Mouse (Mus musculus) 3134 (cell line): ENCODE measurements at regions not wholly inside any gene's neighbourhood (a gene's known extent, or its start where the extent isn't known, plus 50 kb on each side); places are given as distances from the start of the nearest gene placed in this dataset.

Source experiments
- DNase-seq: peaks from one replicate; pipeline ENCODE4 v3.0.0-alpha.2; 2011; ENCODE audit warnings: low spot score; ENCODE audit not compliant: insufficient read length; ENCODE audit errors: extremely low read depth

DNA sequence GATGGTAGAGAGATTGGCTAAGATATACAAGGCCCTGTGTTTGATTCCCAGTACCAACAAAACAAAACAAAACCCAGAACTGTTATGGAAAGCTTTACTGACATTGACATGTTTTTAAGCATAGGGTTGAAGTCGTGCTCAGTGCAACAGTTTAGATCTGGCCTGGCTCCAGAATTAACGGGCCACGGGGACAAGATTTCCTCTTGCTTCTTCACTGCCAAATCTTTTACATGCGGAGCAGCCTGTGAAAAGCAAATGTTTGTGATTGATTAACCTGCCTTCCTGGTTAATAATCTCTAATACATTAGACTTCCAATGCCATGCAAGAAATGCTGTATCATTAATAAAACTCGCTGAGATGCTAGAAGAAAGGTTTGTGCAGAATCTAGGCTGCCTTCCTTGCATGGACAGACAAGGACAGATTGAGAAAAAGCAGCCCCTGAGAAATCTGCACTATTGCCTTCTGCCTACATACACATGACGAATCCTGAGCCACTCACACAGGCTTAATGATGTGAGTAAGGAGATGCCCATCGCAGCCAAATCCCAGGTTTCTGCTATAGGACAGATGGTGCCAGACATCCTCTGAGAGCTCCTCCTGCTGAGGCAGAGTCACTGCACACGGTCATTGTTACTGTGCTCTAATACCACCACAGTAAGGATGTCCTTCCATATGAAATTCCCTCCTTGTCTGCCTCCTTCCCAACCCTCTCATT, 697.2 kb upstream of the Tmem132c start:
- DNase-seq = no peak

DNA sequence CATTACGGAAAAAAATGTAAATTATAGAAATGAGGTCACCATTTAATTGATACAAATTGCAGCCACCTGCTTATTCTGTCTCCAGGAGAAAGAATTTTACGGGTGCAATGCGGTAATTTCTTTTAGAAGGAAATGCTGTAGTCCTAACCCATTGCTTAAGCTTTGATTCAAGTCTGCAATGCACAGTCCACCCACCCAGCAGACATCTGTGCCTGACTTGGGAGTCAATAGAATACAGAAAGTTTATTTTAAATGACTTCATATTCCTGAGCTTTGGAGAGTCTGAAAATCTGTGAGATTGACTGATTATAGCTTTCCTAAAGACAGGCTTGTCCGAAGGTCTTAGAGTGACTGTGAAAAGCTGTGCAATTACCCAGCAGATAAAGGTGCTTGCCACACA, 693.8 kb upstream of the Tmem132c start:
- no peak for DNase-seq

DNA sequence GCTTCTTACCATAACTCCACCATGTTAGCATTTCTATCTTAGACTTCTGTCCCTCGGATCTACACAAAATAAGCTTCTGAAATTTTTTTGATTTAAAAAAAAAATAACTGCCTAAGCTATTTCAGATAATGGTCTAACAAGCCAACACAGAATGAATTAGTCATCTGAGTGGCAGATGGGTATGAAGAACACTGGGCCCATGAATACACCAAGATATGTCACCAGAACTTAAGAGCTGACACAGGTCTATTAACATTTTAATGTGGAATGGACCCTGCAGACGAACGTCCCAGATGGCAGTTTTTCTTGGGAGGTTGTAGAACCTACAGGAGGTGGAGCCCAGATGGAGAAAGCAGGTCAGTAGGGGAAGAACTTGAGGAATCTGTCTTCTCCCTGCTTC, 689.9 kb upstream of the Tmem132c start:
- DNase-seq = no peak

DNA sequence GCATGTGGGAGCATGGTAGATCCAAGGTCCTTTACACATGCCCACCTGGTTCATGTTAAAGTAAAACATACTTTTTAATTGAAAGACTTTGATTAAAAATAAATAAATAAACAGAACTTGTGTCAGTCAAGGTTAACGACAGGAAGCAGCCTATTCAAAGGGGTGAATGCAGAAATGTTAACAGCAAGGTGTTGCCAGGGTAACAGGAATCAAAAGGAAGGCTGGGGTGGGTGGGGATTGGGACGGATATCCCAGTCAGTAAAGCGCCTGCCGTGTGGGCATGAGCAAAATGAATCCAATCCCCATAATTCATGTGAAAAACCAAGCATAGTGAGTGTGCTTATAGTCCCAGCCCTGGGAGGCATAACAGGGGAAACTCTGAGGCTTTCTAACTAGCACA, 682.6 kb upstream of the Tmem132c start:
- DNase-seq = no peak

DNA sequence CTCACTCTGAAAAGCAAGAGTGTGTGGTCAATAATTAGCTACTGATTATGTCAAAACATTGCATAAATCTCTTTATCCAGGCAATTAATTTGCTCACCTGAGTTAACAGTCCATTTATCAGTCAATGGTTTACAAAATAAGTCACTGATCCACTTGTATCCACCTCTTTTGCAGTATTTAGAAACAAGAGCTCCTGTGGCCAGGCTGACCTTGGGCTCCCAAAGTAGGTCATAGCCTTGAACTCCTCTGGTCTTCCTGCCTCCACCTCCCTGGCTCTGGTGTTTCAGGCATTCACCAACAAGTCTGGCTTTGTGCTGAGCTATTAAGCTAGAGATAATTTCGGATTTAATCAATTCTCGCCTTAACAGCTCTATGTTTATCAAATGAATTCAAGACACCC, 675.8 kb upstream of the Tmem132c start:
- DNase-seq = no peak

DNA sequence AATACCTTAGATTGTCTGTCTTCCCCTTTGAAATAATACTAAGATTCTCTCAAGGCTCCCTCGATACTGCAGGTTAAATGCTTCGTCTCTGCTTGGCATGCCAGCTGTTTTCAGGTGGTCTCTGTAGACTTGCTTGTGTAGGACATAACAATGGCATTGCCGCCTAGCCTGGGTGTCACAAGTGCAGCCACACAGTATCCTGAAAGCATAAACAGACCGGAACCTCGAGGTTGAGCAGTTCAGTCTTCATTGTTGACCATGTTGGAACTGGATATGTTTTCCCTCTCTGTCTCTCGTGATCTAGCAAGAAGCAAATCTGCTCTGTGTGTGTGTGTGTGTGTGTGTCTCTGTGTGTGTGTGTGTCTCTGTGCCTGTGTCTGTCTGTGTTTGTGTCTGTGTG, 675.4 kb upstream of the Tmem132c start:
- DNase-seq = no peak

DNA sequence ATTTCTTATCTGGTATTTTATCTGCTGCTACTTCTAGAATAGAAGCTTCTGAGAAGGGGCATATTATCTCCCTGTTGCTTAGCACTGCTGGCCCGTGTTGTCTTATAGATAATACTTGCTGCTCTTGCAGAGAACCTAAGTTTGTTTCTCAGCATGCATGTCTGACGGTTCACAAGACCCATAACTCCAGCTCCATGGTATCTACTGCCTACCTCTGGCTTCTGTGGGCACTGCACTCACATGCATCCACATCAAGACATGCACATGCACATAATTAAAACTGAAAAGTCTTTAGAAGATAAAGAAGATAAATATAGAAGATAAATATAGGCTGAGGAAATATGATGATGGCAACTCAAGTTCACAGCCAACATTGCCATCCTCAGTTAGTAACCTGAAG, 667.8 kb upstream of the Tmem132c start:
- no peak for DNase-seq

DNA sequence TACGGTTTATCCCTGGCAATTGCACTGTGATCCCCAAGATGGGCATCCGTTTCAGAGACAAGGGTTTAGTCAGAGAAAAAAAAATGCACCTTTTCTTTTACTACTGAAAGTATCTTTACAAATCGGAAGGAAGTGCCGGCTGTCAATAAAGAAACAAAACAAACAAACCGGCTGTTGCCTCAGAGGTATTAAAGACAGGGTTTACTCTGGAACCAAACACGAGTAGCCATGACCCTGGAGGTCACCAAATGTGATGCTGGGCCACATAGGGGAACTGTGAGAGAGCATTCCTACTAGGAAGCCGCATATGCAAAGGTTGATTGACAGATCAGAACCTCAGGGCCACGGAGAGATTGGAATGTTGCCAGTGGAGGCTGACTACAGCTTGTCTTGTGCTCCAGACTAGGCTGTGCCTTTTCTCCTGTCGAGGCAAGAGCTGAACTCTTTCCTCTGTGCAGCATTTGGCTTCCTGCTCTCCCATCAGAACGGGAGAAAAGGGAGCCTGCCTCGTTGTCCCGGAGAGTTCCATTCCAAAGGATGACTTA, 643.8 kb upstream of the Tmem132c start:
- DNase-seq = no peak

DNA sequence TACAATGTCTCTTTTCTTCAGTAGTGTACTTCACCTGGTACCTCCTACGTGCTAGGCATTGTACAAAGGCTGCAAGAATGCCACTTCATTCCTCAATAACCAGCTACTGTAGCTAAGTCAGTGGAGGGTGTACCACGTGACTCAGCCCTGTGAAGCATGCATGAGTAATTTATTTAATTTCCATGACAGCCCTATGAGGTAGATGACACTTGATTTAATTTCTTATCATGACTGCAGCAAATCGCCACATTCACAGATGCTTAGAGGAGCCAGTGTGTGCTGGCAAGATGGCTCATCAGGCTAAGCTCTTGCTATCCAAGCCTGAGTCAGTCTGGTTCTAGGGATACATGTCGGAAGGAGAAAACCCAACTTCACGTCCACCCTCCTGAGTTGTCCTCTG, 642.0 kb upstream of the Tmem132c start:
- no peak for DNase-seq

DNA sequence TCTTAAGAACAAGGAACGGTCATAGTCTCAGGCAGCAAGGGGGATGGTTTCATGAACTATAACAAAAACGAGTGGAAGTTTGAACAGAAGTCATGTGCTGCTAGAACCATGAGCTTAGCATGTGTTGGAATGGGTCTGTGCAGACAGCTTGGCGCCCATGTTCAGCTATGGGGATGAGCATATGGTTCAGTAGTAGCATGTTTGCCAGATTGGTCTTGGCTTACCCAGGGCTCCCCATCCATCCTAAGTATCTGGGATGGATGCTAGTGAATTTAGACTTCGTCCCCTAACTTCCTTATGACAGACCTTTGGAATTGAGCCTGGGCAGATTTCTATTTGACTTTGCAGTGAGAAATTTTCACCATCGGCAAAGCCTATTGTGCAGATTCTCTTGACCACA, 634.9 kb upstream of the Tmem132c start:
- DNase-seq = no peak

DNA sequence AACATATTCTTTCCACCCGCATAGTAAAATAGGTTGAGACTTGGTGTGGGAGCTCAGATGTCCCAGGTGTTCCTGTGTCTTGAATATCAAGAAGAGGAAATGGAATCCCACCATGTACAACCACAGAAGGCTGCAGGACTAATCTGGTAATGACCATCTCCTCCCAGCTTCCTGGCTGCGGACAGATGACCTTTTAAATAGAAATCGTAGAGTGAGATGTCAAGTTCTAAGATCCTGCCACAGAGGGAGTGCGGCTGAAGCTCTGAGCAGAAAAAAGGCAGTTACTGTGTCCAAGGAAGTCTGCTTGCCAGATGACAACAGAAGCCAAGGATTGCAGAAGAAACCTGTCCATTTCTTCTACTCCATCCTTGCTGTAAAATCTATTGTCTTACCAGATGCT, 629.0 kb upstream of the Tmem132c start:
- DNase-seq = no peak

DNA sequence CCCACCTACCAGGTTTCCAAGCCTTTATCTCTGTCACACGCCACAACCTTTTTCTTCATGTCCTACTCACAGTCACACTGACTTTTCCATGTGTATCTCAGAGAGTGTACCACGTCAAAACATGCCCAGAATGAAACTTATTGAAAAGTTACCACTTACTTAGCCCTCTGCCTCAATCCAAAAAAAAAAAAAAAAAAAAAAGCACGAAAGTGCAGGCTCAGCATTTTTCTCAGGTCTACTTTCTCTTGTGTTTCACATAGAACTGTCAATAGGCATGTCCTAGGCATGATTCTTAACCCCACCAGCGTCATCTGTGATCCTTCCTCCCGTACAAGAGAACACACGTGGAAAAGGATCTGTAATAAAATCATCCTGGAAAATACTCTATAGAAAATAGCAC, 619.1 kb upstream of the Tmem132c start:
- no peak for DNase-seq

DNA sequence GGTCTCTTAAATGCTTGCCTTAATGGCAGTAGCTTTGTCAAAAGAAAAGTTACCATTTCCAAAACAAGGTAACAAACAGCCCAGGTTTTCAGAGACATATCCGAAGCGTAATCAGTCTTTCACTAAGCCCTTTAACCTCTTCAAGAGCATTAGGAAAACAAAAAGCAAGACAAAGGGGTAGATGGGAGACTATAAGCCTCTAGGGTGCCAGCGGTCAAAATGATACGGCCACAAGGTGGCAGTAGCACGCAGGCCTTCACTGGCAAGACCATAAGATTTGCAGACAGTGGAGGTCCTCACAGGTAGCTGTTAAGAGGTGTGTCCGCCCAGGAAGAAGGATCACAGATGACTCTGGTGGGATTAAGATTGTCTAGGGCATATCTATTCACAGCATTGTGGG, 618.4 kb upstream of the Tmem132c start:
- DNase-seq = no peak

DNA sequence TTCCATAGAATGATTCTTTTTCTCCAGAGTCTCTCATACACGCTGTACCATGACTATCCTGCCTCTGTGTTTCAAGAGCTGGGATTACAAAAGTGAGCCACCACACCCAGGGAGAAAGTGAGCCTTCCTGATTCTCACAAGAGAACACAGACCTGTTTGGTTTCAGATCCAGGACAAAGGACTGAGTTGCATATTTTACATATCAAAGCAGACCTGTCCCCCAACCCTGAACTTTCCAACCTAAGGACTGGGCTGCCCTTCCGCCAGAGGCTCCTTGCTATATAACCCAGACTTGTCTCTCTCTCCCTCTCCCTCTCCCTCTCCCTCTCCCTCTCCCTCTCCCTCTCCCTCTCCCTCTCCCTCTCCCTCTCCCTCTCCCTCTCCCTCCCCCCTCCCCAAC, 611.8 kb upstream of the Tmem132c start:
- no peak for DNase-seq

DNA sequence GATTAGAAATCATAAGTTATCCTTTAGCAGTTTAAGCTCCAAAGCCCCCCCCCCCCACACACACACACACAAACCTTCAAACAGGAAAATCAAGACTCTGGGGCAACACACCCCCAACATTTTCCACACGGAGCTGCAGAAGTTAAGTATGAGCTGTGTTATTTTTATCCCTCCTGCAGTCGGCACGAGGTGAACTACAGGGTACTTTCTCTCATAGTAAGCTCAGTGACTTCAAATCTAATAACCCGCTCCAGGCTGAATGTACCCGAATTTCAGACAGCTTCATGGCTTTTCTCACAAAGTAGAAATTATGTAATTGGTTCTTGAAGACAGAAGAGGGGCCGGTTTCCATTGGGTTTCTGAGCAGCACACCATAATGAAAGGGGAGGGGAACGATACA, 591.2 kb upstream of the Tmem132c start:
- no peak for DNase-seq

DNA sequence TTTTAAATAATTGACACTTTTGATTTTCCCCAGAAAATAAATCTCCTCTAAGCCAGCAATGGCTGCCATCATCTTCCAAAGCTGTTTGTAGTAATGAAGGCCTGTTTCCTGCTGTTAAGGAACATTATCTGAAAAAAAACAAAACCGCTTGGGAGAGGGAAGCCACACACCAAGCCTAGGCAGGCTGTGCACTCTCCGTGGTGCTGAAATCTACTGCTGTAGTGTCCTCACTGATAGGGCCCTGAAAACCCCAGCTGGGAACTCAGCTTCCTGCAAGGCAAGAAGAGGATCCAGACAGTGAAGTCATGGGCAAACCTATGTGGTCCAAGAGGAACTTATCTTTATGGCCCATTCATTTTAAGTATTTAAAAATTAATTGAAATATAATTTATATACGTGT, 590.2 kb upstream of the Tmem132c start:
- DNase-seq = no peak

DNA sequence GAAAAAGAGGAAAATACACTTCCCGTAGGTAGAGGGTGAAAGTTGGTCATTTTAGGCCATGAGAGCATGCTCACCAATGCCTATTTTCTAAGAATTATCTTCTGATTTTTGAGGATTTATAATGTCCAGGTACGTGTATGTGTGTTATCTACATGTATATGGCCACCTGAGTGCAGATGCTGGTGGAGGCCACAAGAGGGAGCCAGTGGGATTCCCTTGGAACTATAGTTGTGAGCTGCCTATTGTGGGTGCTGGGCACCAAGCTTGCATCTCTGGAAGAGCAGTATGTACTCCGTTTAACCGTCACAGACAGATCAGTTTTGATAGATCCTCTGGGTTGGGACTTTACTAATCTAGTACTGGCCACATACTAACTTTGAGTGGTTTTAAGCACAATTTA, 579.0 kb upstream of the Tmem132c start:
- DNase-seq = no peak

DNA sequence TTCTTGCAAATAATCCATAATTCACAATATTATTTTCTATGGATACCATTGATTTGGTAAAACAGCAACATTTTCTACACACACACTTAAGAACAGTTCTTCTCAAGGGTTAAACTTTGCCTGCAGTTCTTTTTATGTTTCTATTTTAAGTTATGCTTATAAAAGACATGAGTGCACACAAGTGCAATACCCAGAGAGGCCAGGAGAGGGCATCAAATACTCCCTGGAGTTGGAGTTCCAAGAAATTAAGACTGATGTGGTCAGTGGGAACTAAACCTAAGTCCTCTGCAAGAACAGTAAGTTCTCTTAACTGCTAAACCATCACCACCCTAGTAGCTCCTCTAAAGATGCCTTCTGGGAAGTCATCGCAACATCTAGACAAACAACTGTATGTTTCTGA, 570.5 kb upstream of the Tmem132c start:
- peak; percentile 7 for DNase-seq

DNA sequence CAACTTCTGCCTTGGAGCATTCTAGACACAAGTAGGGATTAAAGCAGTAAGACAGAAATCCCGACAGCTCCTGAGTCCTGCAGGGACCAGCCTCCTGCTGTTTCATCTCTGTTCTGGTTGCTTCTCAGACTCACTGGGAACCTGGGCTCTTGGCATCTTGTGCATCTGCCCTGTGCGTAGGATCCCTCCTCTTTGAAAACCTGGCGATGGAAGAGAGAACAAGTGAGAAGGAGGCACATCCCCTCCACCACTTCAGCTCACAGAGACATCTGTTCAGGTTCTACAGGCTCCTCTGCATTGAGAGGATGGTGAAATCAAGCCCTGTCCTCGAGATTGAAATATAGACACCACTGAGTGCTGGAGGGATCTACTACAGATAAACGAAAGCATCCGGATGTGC, 561.3 kb upstream of the Tmem132c start:
- DNase-seq = no peak

DNA sequence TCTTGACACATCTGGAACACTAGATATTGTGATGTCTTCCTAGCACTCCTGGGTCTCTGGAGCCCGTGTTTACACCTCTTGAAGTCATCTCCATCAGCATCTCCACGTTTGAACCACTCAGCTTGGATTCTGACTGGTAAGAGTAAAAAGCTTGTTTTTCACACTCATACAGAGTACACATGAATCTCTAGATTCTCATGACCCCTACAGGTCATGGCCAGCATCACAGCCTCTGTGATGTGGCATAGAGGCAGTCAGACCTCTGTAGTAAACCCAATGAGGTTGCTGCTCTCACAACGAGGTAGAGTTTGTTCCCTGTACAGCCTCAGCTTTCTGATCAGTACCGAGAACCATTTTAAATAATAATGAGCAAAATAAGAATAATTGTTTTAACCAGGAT, 542.3 kb upstream of the Tmem132c start:
- no peak for DNase-seq

DNA sequence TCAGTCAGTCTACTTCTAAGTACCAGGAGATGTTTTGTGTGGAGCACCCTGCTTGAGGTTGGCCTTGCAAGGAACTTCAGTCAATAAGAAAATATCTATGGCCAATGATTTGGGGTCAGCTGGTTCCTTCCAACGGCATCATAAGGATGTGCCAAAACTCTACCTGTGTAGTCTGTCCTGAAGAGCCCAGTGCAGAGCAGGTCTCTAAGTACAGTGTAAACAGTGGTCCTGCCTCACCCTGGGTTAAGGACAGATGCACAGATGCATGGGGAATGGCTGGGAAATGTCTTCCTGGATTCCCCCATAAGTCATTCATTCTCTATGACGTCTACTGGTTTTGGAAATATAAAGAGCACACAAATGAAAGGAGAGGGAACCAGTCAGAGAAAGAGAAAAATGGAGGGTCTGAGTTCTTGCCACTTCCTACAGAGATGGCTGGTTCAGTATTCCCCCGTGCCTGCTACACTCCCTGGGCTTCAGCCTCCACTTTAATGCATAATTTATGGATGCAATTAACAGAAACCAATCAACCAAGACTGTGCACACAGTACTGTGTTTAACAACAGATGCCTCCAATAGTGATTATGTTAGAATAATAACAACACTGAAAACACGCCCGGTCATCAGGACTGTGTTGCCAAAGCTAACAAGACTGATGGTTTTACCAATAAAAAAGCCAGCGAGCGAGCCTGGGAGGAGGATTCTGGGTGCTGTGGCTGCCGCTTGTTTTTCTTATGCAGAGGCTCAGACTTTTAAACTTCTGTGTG, 537.9 kb upstream of the Tmem132c start:
- DNase-seq = no peak

DNA sequence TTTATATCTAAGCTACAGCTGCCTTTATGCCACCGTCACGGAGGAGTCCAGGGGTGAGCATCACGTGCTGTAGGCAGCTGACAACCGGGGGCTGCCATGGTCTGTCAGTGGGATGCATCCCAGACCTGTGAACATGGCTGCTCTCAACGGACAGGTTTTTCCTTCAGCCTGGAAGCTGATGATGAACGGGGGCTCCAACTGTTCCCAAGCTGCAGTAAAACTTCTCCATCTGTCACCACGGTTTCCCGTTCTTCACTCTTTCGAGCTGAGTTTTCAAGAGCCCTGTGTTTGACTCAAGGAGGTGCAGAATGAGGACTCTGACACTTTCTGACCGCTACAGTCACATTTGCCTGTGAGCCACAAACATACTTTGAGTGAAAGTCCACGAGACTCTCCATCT, 535.7 kb upstream of the Tmem132c start:
- no peak for DNase-seq
